Mouse (Mus musculus): ENCODE measurements around the gene Mgat2.
"Not testable (repeated sequence)": the region's sequence is repeated elsewhere in the genome, so short reads cannot be mapped to it uniquely, and the experiment has no call there.

The Mgat2 gene

DNA sequence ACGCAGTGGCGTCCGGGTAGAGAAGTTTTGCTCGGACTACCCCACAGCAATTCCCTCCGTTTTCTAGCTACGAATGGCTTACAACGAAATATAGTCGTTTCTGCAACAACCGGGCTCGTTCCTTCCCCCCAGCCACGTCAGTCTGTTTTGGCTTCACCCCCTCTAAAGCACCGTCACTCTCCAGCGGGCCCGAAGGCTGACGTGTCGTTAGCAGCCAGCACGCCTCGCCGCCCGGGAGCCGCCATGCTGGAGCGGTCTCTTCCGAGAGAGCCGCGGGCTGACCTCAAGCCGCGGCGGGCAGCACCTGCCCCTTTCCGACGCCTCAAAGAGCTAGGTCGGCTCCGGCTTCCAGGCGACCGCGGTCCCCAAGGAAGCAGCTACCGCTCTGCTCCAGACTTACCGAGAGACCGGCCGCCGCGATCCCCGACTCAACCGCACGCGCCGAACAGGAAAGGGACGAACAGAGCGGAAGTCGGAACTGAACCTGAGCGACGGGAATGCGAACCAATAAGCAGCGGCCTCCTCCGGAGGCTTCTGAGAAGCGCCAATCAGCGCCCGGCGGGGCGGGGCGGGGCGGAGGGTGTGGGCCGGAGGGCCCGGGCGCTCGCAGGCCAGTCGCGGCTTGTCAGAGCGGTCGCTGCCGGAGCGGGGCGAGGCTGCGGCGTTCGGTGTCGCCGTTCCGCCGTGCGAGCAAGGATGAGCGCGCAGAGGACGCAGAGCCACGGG lies at the start of gene Mgat2, which contains the start of gene Rpl36al:
Gene Mgat2, plus strand, starts transcription at position 575 of the 726 bp plus-strand sequence.
Gene Rpl36al, minus strand, starts transcription at position 501 of the 726 bp plus-strand sequence.
- DNase-seq (ENCODE audit: low read depth, low spot score), result peak; percentile 99

- DNase-seq (ENCODE audit: low read depth, low spot score), result no peak
Measured at GRCm38 (mm10) chr12:69139201-69139600, 44.8 kb upstream of the Mgat2 start.

DNA sequence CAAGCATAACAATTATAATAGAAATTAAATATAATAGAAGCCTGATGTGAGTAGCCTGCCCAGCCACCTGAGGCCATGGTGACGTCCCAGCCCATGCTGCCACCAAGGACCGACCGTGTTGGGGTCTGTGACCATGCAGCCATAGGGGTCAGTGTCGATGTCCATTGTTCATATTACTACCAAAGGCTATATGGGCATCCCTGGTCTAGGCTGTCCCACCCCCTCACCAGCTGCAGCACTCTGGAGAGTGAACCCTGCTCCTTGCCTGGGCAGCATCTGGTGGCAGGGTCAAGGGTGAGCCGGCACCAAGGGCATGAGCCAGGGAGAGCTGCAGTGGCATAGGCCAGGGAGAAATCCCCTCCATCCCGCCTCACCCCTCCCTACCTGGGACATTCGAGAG lies 44.1 kb upstream of the Mgat2 start:
- no peak for DNase-seq (ENCODE audit: low read depth, low spot score)

- no peak for DNase-seq (ENCODE audit: low read depth, low spot score)
Measured at GRCm38 (mm10) chr12:69143460-69143859, 40.5 kb upstream of the Mgat2 start.

DNA sequence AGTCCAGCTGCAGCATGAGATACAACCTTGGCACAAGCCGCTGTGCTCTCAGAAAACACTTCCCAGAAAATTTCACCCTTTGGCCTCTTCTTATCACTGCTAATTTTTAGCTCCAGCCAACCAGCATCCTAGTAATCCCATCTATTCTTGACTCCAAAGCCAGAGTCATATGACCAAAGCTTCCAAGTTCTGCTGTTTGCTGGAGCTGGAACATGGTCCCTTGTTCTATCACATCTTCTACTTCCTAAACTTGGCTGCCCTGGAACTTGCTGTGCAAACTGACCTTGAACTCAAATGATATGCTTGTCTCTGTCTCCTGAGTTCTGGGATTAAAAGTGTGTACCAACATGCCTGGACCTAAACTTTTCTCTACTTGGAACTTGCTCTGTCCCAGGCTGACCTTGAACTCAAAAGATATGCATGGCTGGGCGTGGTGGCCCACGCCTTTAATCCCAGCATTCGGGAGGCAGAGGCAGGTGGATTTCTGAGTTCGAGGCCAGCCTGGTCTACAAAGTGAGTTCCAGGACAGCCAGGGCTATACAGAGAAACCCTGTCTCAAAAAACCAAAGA lies 36.7 kb upstream of the Mgat2 start:
- no peak for DNase-seq (ENCODE audit: low read depth, low spot score)

GRCm38 (mm10) chr12:69150049-69150448 lies 33.9 kb upstream of the Mgat2 start:
- DNase-seq (ENCODE audit: low read depth, low spot score), result no peak

- DNase-seq (ENCODE audit: low read depth, low spot score), result no peak
Measured at GRCm38 (mm10) chr12:69155923-69156322, 28.0 kb upstream of the Mgat2 start.

GRCm38 (mm10) chr12:69156436-69156835 lies 27.5 kb upstream of the Mgat2 start:
- DNase-seq (ENCODE audit: low read depth, low spot score), result no peak

DNA sequence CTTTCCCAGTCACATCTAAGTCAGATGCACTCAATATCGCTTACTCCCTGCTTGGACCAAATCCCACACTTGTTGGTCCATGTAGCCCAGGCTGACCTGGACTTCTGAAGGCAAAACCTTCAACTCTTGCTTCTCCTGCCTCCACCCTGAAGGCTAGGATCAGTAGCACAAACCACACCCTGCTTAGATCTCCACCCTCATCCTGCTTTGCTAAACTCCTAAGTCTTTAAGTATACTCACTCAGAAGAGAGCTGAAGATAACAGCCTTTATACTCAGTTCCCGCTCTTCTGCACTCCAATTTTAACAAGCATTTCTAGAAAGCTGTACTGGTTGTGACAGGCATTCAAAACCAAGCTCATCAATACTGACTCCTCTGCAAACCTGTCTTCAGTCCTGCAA lies 26.9 kb upstream of the Mgat2 start:
- no peak for DNase-seq (ENCODE audit: low read depth, low spot score)

DNA sequence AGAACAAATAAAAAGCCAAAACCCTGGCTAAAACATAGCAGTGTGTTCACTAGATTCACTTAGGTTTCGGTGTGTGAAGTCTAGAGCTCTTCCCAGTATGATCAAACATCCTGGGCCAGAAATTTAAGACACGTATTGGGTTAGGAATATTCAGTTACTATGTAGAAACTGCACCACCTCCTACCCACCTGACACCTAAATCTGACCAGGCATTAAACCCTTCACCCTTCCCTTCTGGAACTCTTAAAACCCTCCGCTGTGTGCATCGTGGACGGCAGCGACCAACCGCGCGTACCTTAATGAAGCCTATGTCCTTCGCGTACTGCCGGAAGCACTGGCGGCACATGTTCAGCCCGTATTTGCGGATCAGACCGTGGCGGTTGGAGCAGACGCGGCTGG lies 25.6 kb upstream of the Mgat2 start:
- DNase-seq (ENCODE audit: low read depth, low spot score), result no peak

DNA sequence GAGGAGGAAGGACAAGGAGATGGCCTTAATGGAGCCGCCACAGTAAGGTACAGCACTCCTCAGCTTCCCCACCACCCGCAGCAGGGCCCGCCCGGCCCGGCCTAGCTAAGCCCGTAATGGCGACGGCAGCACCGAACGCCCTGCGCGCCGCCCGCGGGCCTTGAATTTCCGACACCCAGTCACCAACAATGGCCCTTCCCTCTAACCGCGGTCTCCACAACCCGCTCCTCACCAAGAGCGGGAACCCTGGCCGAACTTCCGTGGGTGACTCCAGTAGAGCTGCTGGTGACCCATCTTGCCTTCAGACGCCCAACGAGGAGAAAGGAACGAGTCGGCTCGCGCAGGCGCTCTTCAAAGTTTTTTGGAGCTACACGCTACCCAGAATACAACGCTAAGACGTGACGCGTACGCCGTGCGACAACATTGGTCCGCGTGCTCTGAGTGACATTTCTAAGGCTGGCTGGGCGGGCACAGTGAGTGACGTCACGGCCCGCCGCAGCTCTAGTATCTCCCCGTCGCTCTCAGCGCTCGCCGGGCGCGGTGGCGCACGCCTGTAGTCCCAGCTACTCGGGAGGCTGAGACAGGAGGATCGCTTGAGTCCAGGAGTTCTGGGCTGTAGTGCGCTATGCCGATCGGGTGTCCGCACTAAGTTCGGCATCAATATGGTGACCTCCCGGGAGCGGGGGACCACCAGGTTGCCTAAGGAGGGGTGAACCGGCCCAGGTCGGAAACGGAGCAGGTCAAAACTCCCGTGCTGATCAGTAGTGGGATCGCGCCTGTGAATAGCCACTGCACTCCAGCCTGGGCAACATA lies 25.0 kb upstream of the Mgat2 start, which contains the start of gene Rps29:
Gene Rps29, minus strand, starts transcription at position 422 of the 813 bp plus-strand sequence.
- peak; percentile 100 for DNase-seq (ENCODE audit: low read depth, low spot score)

GRCm38 (mm10) chr12:69159578-69159940 lies 24.4 kb upstream of the Mgat2 start:
- DNase-seq (ENCODE audit: low read depth, low spot score), result peak; percentile 87

GRCm38 (mm10) chr12:69160677-69161076 lies 23.3 kb upstream of the Mgat2 start:
- not testable (repeated sequence) for DNase-seq (ENCODE audit: low read depth, low spot score)

DNA sequence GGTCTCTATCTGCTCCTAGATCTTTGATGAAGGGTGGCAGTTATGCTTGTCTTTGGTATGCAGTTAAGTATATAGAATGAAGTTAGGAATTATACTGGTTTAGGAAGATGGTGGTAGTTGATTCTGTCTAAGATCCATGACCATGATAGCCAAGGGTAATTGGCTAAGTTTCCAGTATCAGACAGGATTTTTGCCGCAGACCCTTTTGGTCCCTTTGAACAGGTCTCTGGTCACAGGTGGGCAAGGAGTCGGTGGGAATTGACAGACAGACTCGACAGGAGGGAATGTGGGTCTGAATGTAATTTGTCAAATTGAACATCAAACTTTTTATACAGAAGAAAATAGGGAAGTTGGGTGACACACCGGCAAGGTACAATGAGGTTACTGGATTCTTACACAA lies 20.4 kb upstream of the Mgat2 start:
- not testable (repeated sequence) for DNase-seq (ENCODE audit: low read depth, low spot score)

DNA sequence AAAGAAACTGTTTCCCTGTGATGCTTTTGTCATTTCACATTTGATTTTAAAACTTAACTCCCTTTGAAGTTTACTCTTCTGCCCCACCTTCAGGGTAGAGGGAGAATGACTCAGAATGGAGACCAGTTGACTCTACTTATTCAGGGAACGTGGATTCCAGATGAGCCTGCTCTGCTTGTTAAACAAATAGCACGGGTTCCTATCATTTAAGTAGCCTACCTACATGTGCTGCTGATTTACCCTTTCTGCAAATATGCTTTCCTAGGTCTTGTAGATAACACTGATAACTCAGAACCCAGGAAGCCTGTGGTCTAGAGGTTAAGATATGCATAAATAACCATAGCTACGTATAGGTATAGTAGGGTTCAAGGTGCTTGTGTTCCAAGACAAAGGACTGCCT lies 19.1 kb upstream of the Mgat2 start:
- no peak for DNase-seq (ENCODE audit: low read depth, low spot score)

DNA sequence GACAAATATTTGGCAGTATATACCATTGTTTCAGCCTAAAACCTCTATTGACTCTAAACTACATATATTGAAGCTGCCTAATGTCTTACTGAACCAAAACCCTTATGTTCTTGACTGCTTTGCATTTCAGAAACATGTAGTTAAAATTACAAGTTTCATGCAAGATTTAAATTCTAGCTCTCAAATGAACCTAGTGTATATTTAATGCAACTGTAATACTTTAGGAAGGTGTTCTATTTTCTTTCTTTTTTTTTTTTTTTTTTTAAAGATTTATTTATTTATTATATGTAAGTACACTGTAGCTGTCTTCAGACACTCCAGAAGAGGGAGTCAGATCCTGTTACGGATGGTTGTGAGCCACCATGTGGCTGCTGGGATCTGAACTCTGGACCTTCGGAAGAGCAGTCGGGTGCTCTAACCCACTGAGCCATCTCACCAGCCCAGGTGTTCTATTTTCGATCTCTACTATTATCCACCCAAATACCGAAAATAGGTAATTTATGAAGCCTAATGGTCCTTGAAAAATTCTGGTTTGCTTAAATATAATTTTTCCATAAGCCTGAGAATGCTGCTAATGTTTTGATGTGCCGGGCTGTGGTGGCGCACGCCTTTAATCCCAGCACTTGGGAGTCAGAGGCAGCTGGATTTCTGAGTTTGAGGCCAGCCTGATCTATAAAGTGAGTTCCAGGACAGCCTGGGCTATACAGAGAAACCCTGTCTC lies 16.9 kb upstream of the Mgat2 start:
- not testable (repeated sequence) for DNase-seq (ENCODE audit: low read depth, low spot score)

DNA sequence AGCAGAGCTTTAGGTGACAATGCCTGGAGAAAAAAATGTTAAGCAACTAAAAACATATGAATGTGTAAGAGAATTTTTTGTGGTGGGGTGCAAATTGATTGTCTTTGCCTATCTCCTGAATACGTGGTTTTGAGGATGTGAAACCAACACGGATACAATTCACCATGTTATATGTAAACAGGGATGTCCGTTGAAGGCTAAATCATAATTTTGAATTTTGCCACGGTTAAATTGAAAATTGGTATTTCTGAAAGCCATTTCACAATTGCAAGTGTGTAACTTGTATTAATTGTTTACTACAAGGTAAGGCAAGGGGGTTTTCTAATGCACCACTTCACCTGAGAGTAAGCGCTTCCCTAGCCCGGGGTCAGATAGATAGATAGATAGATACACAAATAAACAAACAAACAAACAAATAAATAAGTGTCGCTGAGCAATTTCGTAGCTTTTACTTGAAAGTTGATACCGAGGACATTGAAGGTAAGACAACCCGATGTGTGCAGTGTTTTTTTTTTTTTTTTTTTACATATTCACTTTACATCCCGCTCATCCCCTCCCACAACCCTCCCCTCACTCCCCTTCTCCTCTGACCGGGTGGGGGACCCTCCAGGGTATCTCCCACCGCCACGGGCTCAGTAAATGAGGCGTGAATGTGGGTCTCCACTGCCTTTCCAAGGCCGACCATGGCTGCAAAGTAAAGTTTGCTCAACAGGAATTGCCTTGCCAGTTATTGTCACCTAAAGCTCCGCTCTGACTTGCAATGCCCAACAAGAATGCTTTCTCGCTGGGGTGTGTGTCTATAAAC lies 16.1 kb upstream of the Mgat2 start:
- no peak for DNase-seq (ENCODE audit: low read depth, low spot score)

- DNase-seq (ENCODE audit: low read depth, low spot score), result peak; percentile 82
Measured at GRCm38 (mm10) chr12:69168461-69169106, 15.4 kb upstream of the Mgat2 start, which contains the start of gene Lrr1. Gene Lrr1, plus strand, starts transcription at chr12:69168814.

GRCm38 (mm10) chr12:69171307-69171706 lies 12.7 kb upstream of the Mgat2 start:
- no peak for DNase-seq (ENCODE audit: low read depth, low spot score)

DNA sequence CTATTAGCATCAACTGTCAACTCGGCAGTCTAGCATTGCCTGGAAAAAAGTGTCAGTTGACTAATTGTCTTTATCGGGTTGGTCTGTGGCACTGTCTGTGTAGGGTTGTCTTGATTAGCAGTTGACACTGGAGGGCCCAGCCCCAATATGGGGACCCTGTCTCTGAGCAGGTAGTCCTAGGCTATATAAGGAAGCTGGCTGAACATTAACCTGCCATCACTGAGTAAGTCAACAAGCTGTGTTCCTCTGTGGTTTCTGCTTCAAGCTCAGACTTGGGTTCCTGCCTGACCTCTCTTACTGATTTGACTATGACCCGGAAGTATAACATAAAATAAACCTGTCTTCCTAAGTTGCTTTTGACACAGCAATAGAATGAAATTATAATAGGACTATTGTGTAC lies 8.0 kb upstream of the Mgat2 start:
- DNase-seq (ENCODE audit: low read depth, low spot score), result no peak
